Mouse (Mus musculus): ENCODE data around the gene Plpp2.

The Plpp2 gene

DNA sequence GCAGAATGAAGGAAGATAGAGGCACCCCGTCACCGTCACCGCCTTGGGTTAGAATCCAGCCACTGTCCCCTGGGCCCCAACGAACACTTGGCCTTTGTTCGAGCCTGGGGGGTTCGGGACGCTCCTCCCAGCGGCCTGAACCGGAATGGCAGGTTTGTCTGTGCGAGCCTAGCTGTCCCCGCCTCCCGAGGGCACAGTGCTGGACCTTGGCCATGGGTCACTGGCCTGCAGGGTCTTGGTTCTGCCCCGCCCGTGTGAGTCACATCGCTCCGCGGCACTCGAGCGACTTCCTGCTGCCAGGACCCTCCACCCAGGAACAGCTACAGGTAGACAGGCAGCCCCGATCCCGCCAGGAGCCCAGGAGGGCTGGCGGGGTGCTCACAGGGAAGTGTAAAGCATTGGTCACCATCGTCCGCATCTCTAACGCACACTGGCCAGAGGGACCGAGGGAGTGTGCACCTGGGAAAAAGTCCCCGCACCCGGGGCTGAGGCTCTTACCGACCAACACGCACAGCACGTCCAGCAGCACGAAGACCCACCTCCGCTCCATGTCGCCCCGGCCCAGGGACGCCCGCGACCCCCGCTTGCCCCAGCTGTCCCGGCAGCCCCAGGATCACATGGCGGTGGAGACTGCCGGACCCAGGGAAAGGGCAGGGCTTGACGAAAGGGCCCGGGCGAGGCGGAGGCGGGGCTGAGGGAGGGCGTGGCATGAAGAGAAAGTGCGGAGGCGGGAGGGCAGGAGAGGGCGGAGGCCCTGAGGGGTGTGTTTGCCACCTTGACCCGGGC lies at the start of gene Plpp2:
Plpp2 (minus strand) TSS at position 671 of the 786 bp plus-strand sequence.
- DNase-seq, result peak; percentile 47 to 57

DNA sequence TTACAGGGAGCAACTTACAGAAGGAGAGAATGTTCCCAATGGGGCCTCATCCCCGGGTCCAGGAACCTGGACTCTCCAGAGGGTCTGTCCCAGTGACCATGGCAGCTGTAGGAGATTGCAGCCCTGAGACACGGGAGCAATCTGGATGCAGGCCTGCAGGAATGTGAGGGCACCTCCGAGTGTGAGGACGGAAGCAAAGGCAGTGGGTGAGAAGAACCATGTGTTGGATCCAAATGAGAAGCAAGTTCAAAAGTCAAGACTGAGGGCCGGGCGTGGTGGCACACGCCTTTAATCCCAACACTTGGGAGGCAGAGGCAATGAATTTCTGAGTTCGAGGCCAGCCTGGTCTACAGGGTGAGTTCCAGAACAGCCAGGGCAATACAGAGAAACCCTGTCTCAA lies 47.9 kb upstream of the Plpp2 start:
- no peak for DNase-seq

DNA sequence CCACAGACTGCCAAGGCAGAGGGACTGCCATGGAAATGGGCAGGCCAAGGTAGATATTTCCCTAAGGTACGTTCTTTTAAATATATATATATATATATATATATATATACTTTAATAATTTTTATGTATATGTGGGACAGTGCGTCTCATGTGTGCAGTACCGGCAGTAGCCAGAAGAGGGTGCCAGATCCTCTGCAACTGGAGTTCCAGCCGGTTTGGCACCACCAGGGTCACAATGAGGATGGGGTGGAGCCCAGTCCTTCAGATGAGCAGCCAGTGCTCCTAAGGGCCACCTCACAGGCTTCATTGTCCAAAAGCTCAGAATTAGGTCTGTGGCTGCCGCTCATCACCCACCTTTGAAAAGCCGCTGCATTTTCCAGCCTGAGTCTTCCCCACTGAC lies 47.2 kb upstream of the Plpp2 start:
- DNase-seq, result peak; percentile 29 to 37

DNA sequence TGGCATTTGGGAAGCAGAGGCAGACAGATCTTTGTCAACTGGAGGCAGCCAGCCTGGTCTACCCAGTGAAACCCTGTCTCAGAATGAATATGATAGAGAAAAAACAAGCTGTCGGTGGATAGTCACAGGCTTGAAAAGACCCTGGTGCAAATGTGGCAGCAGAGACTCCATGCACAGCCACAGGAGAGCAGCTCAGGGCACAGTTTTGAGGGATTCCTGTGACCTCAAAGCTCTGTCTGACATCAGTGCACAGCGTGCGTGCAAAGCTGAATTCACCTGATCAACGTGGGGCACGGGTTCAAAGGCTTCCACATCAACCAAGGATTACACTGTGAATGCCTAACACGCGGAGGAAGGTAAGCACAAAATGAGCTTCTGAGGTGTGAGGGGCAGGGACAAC lies 46.8 kb upstream of the Plpp2 start:
- no peak for DNase-seq

DNA sequence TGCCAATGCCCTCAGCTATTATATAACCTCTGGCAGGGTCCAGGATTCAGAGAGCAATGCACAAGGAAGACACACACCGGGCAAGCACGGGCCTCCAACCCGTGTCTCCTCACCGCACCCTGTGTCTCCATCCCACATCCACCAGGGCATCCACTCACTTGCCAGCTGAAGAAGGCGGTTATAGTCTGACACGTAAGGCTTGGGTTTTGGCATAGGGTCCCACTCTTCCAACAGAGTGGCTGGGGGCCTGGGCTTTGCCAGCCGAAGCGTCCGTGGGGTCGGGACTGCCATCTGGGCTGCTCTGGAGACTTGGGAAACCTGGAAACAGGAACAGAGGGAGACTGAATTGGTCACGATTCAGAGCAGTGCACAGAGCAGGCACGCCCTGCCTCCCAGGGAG lies 46.2 kb upstream of the Plpp2 start:
- DNase-seq, result no peak

DNA sequence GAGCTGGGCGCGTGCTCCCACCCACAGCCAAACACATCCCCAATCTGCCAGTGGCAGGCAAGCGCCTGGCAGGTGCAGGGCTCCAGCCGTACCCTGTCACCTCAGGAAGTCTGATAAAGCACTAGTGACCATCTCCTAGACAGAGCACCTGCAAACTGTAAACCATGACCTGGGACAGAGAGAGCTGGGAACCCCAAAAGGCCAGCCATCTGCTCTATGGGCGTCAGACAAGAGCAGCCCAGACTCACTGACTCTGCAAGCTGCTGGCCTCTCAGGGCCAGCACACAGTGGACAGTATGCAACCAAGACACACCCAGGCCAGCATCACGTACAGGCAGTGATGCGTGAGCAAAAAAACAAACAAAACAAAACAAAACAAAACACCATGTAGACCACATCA lies 45.3 kb upstream of the Plpp2 start:
- no peak for DNase-seq

DNA sequence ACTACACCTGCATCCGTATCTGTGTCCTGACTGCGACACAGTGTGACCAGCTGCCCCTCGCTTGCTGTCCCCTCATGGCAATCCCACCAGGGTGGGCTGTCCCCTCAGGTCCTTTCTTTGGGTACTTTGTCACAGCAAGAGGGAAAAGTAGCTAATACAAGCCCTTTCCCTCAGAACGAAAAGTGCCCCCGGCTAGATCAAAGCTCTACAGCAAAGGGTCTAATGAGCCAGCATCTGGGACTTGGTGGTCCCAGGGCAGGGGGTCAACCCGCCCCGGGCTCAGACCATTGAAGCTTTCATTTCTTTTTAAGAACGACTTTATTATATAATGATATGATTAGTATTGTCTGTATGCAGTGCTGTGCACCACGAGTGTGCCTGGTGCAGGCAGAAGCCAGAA lies 44.7 kb upstream of the Plpp2 start:
- no peak for DNase-seq

DNA sequence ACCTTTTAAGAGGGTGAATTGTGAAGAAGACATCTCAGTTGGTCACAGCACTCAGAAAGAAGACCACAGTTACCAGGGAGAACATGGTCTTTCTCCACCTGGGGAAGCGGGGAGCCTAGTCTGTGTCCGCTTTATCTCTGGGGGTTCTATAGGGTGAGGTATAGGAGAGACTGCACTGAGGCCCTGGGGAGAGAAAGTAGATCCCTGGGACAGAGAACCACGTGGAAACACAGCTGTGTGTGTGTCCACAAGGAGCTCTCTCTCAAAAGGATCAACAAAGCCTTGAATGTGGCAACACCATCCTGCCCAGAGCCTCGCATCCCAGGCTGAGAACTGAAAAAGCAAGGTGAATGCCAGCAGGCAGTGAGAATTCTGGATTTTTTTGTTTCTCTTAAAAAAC lies 43.8 kb upstream of the Plpp2 start:
- DNase-seq, result no peak

DNA sequence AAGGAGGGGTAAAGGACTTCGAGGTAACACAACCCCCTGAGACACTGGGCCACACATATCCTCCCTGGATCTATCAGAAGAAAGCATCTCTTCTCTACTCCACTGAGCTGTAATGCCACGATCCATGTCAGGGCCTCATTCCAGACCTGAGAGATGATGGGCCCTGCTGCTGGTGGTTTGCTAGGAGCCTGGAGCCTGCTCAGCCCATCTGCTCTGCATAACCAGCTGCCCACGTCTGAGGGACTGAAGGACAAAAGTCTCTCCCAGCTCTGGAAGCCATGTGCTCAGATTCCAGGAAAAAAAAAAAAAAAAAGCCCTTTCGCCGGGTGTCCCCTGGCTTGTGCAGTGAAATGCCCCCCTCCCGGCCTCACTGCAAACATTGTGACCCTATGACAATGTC lies 42.2 kb upstream of the Plpp2 start:
- no peak for DNase-seq

DNA sequence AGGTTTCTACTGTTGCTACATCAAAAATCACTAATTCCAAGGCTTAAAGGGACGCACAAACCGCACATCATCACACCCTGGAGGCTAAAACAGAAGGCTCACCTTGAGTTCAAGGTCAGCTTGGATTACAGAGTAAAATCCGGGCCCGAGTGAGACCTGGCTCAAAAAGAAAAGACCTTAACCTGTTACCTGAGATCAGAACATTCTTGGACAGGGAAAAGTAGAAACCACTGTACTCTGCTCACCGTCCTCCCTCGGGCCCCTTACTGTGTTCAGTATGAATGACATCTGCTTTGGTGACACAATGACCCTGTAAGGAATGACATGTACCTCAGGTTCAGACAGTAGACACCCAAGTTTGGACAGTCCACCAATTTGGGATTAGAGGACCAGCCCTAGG lies 41.2 kb upstream of the Plpp2 start:
- no peak for DNase-seq

DNA sequence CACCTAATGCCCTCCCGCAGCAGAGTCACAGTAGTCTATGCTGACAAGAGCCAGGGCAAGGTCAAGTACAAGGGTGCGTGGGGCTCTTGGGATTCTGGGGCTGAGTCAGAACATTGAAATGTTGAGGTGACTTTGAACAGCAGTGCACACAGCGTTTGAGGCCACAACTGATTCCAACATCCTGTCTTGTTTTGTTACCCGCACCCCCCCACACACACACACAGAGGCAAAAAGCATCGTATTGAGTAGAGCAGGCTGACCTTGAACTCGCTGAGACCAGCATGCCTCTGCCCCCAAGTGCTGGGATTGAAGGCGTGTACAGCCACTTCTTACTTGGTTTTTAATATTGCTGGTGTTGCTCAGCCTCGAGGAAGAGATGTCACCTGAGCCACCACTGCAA lies 40.8 kb upstream of the Plpp2 start:
- no peak for DNase-seq

DNA sequence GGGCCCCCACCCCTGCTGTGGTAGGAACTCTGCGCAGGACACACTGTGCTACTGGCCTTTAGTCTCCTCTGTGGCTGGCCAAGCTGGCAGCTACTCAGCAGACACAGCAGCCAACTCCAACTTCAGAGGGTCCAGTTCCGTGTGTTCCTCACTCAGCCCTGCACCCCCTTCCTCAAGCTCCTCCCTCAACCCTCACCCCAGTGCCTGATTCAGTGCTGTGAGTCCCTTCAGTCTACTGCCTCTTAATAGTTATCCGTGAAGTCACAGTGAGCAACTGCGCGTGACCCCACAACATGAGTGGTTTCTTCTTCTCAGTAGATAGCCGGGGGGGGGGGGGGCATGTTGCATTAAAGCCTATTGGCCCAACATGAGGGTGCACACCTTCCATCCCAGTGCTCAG lies 40.0 kb upstream of the Plpp2 start:
- no peak for DNase-seq

DNA sequence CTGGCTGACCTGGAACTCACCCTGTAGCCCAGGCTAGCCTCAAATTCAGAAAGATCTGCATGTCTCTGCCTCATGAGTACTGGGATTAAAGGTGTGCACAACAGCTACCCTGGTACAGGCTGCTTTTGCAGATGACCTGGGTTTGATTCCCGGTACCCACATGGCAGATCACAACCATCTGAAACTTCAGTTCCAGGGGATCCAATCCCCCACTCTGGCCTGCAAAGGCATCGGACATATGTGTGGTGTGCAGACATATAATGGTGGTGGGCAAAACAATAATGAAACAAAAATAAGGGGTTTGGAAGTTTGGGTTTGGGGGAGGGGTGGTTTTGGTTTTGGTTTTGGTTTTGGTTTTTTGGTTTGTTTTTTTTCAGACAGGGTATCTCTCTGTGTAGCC lies 37.7 kb upstream of the Plpp2 start:
- no peak for DNase-seq

DNA sequence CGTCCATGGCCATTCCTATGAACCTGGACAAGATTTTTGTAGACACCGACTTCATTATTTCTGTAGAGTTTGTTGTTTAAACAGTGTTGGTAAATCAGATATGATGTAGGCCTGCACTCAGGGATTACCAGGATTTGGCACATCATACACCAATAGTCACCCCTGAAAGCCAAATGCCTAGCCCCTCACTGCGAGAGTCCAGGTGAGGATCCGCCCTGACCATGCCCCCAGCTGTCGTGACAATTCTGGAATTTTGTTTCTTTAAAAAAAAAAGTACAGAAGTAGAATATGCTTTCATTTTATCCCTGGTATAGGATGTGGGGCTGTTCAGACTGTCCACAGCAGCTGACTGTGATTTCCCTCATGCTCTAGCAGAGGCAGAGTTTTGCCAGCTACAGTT lies 36.3 kb upstream of the Plpp2 start:
- no peak for DNase-seq

DNA sequence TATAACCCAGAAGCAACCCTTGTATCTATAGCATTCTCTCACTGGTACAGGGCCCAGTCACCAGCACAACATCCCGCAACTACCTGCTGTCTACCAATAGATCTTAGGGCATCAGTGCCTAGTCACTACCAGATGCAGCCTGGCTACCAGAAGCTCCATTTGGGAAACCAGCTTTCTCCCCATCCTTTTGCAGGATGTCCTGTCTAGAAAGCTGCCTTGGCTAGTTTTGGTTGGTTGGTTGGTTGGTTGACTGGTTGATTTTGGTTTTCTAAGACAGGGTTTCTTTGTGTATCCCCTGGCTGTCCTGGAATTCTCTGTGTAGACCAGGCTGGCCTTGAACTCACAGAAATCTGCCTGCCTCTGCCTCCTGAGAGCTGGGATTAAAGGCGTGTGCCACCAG lies 26.1 kb upstream of the Plpp2 start:
- no peak for DNase-seq

DNA sequence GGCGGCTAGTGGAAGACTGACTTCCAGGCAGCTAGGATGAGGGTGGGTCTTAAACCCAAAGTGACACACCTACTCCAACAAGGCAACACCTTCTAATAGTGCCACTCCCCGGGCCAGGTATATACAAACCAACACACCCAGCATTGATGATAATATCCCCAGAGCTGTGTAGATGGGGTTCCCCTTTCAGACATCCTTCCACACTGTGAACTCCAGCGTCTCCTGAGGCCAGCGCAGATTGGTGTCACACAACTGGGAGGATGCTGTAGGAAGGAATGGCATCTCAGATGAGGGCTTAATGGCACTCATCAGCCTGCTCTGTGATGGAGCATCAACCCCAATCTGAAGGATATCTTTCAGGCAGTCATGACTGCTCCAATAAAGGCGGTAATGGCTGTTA lies 23.9 kb upstream of the Plpp2 start:
- DNase-seq, result no peak

DNA sequence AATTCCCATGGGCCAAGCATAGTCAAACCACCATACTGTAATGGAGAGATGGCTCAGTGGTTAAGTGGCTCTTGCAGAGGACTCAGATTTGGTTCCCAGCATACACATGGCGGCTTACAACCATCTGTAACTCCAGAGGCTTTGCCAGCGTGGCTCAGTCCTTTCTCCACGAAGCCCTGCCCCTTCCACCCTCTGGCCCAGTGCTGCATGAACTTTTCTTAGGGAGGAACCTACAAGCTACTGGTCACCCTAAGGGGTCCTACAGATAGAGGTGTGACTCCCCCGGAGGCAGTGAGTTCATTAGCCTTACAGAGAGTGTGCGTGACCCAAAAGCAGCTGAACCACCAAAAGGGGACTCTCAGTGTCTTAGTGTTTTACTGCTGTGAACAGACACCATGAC lies 23.4 kb upstream of the Plpp2 start:
- DNase-seq, result no peak

DNA sequence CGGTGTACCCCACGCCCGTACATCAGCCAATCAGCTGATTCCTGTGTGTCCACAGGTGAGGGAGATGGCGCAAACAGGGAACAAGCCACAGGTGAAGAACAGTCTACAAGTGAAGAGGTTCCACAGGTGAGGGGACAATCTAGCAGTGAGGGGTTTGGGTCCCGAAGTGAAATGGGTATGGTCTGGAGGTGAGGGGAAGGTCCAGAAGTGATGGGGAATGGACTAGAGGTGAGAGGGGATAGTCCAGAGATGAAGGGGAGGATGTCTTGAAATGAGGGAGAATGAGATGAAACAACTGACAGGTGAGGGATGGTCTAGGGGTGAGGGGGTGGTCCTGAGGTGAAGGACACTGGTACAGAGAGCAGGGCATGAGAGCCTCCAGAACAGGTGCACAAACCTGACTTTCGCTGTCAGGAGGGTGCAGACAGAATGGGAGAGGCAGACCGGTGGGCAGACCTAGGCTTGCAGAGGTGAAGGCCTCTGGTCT lies 21.7 kb upstream of the Plpp2 start:
- no peak for DNase-seq

DNA sequence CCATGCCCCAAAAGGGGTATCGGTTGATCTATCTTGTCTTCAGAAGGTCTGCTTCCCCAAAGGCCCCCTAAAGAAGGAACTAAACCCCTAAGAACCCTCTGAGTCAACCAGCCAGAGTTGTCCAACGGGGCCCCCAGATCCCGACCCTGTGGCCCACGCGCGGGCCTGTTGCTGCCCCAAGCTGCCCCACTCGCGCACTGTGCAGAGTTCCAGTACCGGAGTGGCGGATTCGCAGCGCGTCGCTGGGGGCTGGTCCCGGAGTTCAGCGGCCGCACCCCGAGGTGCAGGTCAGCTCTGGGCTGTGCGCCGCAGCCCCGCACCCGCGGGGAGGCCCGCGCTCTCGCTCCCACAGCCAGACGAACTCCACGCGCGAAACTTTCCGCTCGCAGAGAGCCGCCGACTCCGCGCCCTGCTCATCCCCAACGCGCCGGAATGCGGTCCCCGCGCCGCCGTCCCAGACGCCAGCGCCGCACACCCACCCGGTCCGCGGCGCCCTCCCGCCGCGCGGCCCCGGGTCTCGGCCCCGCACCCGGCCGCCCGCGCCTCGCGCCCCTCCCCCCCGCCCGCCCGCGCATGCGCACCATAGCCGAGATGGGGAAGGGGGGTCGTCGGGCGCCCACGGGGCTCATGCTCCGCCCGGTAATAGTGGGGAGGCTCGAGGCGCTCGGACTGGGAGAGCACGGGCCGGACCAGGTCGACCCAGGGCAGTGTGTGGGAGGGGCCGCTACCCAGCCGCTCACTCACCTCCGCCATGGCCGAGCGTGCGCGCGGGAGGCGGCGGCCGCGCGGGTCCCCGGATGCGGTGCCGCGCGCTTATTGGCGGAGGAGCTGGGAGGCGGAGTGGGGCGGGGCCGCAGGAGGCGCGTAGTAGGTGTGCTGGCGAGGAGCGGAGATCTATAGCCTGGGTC lies 21.0 kb upstream of the Plpp2 start, which contains the start of gene Mier2:
Mier2 (minus strand) TSS at position 870 of the 908 bp plus-strand sequence.
- DNase-seq, result peak; percentile 83 to 89

DNA sequence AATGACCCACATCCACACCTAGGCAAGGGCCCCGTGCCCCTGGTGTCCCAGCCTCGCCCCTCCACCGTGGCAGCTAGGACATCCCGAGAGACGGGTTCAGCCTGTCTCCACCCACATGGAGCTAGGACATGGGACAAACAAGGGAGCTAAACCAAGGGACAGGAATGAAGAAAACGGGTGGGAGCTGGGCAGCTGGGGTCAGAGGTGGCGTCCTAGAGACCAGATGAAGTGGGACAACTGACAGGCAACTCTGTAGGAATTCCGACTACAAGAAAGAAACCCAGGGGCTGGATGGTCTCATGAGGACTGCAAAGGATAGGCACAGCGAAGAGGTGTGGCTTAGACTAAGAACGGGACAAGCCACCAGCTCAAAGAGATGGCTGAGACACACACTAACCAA lies 20.1 kb upstream of the Plpp2 start:
- DNase-seq, result no peak

DNA sequence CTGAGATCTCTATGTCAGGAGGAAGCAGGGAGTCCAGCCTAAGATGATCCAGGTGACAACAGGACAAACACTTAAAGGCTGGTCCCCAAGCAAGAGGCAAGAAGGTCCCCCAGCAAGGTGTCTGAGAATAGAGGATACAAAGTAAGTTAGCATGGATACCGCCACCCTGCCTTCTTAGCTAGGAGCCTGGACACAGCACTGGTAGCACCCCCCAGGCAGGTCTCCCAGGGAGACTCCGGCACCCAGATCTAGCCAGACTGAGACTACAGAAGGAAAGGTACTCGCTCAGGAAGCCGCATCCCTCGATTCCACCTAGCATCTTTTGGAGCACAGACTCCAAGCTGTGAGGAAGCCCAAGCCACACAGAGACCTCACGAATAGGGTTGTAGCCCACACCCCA lies 19.6 kb upstream of the Plpp2 start:
- no peak for DNase-seq

DNA sequence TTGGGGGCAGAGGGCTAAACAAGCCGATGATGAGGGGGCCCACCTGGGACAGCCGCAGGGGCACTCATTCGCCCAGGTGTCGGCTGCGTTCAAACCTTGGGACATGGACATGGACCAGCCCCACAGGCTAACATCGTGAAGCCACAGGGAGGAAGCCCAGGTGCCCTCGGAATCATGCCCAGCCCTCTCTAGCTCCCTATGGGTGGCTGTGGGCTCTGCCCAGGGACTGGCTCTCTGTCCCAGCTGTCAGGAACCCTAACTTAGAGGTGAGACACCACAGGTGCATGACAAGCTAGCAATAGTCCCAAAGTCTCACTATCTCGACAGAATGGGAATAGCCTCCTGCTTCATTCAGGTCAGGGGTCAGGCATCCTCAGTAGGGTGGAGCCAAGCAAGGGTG lies 18.9 kb upstream of the Plpp2 start:
- no peak for DNase-seq

DNA sequence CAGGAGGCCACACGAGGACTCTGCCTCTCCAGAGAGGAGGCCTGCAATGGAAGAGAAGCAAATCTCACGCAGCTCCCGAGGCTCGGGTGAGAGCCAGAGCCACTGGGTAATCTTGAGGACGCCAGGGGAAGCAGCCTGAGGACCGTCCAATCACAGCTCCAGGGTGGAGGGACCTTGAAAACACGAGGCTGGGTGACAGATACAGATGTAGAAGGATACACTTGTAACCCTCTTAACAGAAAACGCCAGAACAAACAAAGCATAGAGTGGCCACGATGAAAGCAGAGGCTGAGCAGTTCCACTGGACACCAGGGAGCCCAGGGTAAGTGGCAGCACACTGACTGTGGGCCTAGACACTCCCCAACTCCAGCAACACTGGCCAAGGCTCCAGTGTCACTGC lies 16.8 kb upstream of the Plpp2 start:
- DNase-seq, result no peak
